Mouse (Mus musculus) heart, postnatal 4 days (tissue): Measurements from ENCODE around the gene Als2cl. TPM values are rescaled to one million over a fixed set of nuclear protein-coding genes. Genes with fewer than 3 reads are reported as not detected.
A peak's percentile ranks its signal among the peaks of the same experiment; 100 is the strongest.

ENCODE experiments used
- DNase-seq: peaks from one replicate; pipeline ENCODE4 v3.0.0; 2021
- total RNA-seq, 2 experiments: library from RNA; stranded (reverse); gene quantifications; 2 replicates each; pipeline ENCODE4 v1.2.3; 2021

Als2cl gene
- total RNA-seq, 2 experiments from 2014 or later: 14.4 to 16.3 TPM

GRCm38 (mm10) chr9:110880772-110881171 lies 1.1 kb downstream of the Als2cl start:
- DNase-seq: no peak

GRCm38 (mm10) chr9:110881953-110882352 lies 2.3 kb downstream of the Als2cl start:
- DNase-seq: peak; percentile 37

GRCm38 (mm10) chr9:110887388-110888303 lies 8.0 kb downstream of the Als2cl start:
- no peak for DNase-seq

- no peak for DNase-seq
Observed at GRCm38 (mm10) chr9:110888935-110889334, 9.3 kb downstream of the Als2cl start.

GRCm38 (mm10) chr9:110890026-110890783 lies 10.5 kb downstream of the Als2cl start:
- no peak for DNase-seq

GRCm38 (mm10) chr9:110891077-110891828 lies 11.6 kb downstream of the Als2cl start:
- no peak for DNase-seq

- no peak for DNase-seq
Observed at GRCm38 (mm10) chr9:110892552-110892951, 12.9 kb downstream of the Als2cl start.

- no peak for DNase-seq
Observed at GRCm38 (mm10) chr9:110893429-110893828, 13.8 kb downstream of the Als2cl start.

GRCm38 (mm10) chr9:110895507-110895906 lies 15.8 kb downstream of the Als2cl start:
- DNase-seq: no peak

GRCm38 (mm10) chr9:110895994-110896393 lies 16.3 kb downstream of the Als2cl start:
- DNase-seq: no peak

GRCm38 (mm10) chr9:110896595-110896994 lies 16.9 kb downstream of the Als2cl start:
- no peak for DNase-seq

- no peak for DNase-seq
Observed at GRCm38 (mm10) chr9:110899451-110900008, 19.9 kb downstream of the Als2cl start.

- no peak for DNase-seq
Observed at GRCm38 (mm10) chr9:110901204-110901603, 21.5 kb downstream of the Als2cl start.

GRCm38 (mm10) chr9:110902271-110902670 lies 22.6 kb downstream of the Als2cl start:
- DNase-seq: no peak

- DNase-seq: no peak
Observed at GRCm38 (mm10) chr9:110907201-110907837, 27.6 kb downstream of the Als2cl start.

GRCm38 (mm10) chr9:110907838-110908630 lies 28.4 kb downstream of the Als2cl start:
- no peak for DNase-seq

- DNase-seq: no peak
Observed at GRCm38 (mm10) chr9:110908631-110909016, 29.0 kb downstream of the Als2cl start.

- DNase-seq: no peak
Observed at GRCm38 (mm10) chr9:110909371-110909967, 29.8 kb downstream of the Als2cl start.

- no peak for DNase-seq
Observed at GRCm38 (mm10) chr9:110914631-110915236, 35.1 kb downstream of the Als2cl start.

GRCm38 (mm10) chr9:110915466-110915865 lies 35.8 kb downstream of the Als2cl start:
- no peak for DNase-seq
